Mouse (Mus musculus): Measurements from ENCODE around the gene Adm.

- TF ChIP-seq CTCF (IDR thresholded peaks at IDR 0.05; ENCODE audit: extremely low read depth, insufficient read depth, low read length), result no peak
- no peak for TF ChIP-seq POLR2A (IDR thresholded peaks at IDR 0.05; ENCODE audit: extremely low read depth, insufficient read depth, low read length)
Observed at GRCm38 (mm10) chr7:110635929-110636328, 8.5 kb downstream of the Adm start.

All from cortical plate, adult 2 months (tissue).